In the genomic region with DNA sequence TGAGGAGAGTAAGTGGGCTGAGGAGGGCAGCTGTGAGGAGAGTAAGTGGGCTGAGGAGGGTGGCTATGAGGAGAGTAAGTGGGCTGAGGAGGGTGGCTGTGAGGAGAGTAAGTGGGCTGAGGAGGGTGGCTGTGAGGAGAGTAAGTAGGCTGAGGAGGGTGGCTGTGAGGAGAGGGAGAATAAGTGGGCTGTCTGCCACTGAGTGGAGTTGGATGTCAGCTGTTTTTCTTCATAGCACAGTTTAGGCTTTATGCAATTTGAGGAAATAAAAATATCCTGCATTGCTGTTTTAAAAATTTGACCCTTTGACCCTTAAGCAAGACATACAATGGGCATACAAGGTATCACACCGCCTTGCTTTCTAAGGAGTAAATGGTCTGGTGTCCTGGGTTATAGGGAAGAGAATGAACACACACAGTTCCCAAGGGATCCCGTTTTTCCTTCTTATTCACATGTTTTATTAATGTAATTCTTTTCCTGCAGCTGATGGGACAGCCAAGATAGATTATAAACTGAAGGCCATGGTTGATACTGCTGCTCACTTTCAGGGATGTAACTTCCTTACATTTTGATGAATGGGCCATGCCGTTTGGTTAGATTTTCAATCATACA, we compare ENCODE assay signal across 20 mouse cellular contexts. TPM values are rescaled to one million over a fixed set of nuclear protein-coding genes. Genes with fewer than 3 reads are reported as not detected.
DNase-seq lines count a peak whose midpoint lies in the region; ATAC-seq and TF ChIP-seq lines count a peak whose summit lies in the region.
"Had no signal": no experiment of that assay in that cellular context is flagged by ENCODE, and none has a peak within 500 bp of the region (broad histone marks: within the 10 kb centered on the region; RNA-seq: fewer than 3 reads in every experiment).

No protein-coding gene starts in this region.

- TF ChIP-seq POLR2A in ES-Bruce4 (IDR thresholded peaks at IDR 0.05; ENCODE audit: insufficient read depth, low read length), result no peak

- no peak for TF ChIP-seq EP300 in ES-Bruce4 (IDR thresholded peaks at IDR 0.05; ENCODE audit: insufficient read depth, low read depth, low read length)
- TF ChIP-seq EP300 in liver, postnatal 0 days (IDR thresholded peaks at IDR 0.05; ENCODE audit: low read depth), result no peak

- H3K27me3 ChIP-seq in heart, embryonic 13.5 days (replicated peaks), result no peaks in the 10 kb centered on the region
- H3K27me3 ChIP-seq in lung, embryonic 15.5 days, result no peaks in the 10 kb centered on the region
- no peaks in the 10 kb centered on the region for H3K27me3 ChIP-seq in ES-Bruce4 (ENCODE audit: control insufficient read depth, insufficient read depth, low read length, poor library complexity, severe bottlenecking)
- no peaks in the 10 kb centered on the region for H3K27me3 ChIP-seq in liver, postnatal 0 days (ENCODE audit: insufficient read depth, low read length)
- H3K27me3 ChIP-seq: CH12.LX; hindbrain, embryonic 13.5 days; midbrain, embryonic 15.5 days; neural tube, embryonic 12.5 days had no signal

- intact Hi-C loops in left cerebral cortex, adult 2 months (cut with DNase I), result no loop called here

- no peak for ATAC-seq in heart, embryonic 13.5 days (ENCODE audit: extremely low read depth, insufficient number of reproducible peaks, low FRiP score, low TSS enrichment)
- peak; percentile 81; the same call in 1 of the 2 replicates for ATAC-seq in lung, embryonic 15.5 days (ENCODE audit: borderline replicate concordance, extremely low read depth, low FRiP score, low TSS enrichment)
- ATAC-seq in liver, postnatal 0 days, result no peak
- ATAC-seq: activated CD4-positive, CD25-positive, alpha-beta regulatory T cell, adult 4 months; forebrain, embryonic 16.5 days; midbrain, embryonic 15.5 days had no signal

- H3K4me3 ChIP-seq in heart, embryonic 13.5 days, result no peak overlapping the region
- no peak overlapping the region for H3K4me3 ChIP-seq in lung, embryonic 15.5 days
- H3K4me3 ChIP-seq in ES-Bruce4 (ENCODE audit: low read depth, low read length), result no peak overlapping the region
- no peak overlapping the region for H3K4me3 ChIP-seq in left cerebral cortex, adult 2 months
- no peak overlapping the region for H3K4me3 ChIP-seq in liver, postnatal 0 days (ENCODE audit: low read depth, low read length)
- H3K4me3 ChIP-seq: hindbrain, embryonic 13.5 days; midbrain, embryonic 15.5 days; neural tube, embryonic 12.5 days had no signal

- DNase-seq in heart, postnatal 4 days, result no peak
- DNase-seq in lung, postnatal 25 days (ENCODE audit: low spot score), result no peak
- DNase-seq in lung, postnatal 14 days, result peak; percentile 35
- DNase-seq in left cerebral cortex, adult 2 months (ENCODE audit: extremely low spot score in 1 of 2, low spot score in 2 of 2), result no peak
- DNase-seq in liver, postnatal 0 days, result no peak
- DNase-seq: adrenal gland, postnatal 25 days; cerebellum, adult 2 months; kidney, adult 11 months; left cerebral cortex, postnatal 4 days; right cerebral cortex, postnatal 4 days; thymus, adult 18-20 months had no signal

- no peaks in the 10 kb centered on the region for H3K36me3 ChIP-seq in heart, embryonic 13.5 days
- H3K36me3 ChIP-seq in lung, embryonic 15.5 days, result no peaks in the 10 kb centered on the region
- no peaks in the 10 kb centered on the region for H3K36me3 ChIP-seq in ES-Bruce4 (ENCODE audit: control insufficient read depth, insufficient read depth, low read length, poor library complexity, severe bottlenecking)
- H3K36me3 ChIP-seq in liver, postnatal 0 days (replicated peaks; ENCODE audit: insufficient read depth, low read length), result 0 out of 2 replicates have a peak, but pooled peaks cover 3% of the 10 kb centered on the region
- H3K36me3 ChIP-seq: hindbrain, embryonic 13.5 days; midbrain, embryonic 15.5 days; neural tube, embryonic 12.5 days had no signal

- no peak for TF ChIP-seq CTCF in ES-Bruce4 (IDR thresholded peaks at IDR 0.05; ENCODE audit: low read depth, low read length)
- no peak for TF ChIP-seq CTCF in left cerebral cortex, adult 2 months (IDR thresholded peaks at IDR 0.05)
- no peak for TF ChIP-seq CTCF in liver, postnatal 0 days (IDR thresholded peaks at IDR 0.05; ENCODE audit: low read depth)

- H3K4me1 ChIP-seq in heart, embryonic 13.5 days, result peaks cover 46% of the 10 kb centered on the region
- H3K4me1 ChIP-seq in lung, embryonic 15.5 days, result peaks cover 32% of the 10 kb centered on the region
- peaks cover 6% of the 10 kb centered on the region for H3K4me1 ChIP-seq in ES-Bruce4 (ENCODE audit: control insufficient read depth, insufficient read depth, low read length)
- peaks cover 9% of the 10 kb centered on the region; the same call in 1 of the 2 replicates for H3K4me1 ChIP-seq in liver, postnatal 0 days (ENCODE audit: insufficient read depth)
- H3K4me1 ChIP-seq: midbrain, embryonic 15.5 days had no signal

- no peaks in the 10 kb centered on the region for H3K9me3 ChIP-seq in heart, embryonic 13.5 days
- H3K9me3 ChIP-seq in lung, embryonic 15.5 days, result no peaks in the 10 kb centered on the region
- H3K9me3 ChIP-seq in ES-Bruce4 (replicated peaks; ENCODE audit: control insufficient read depth, insufficient read depth, low read length, poor library complexity, severe bottlenecking), result no peaks in the 10 kb centered on the region
- no peaks in the 10 kb centered on the region for H3K9me3 ChIP-seq in liver, postnatal 0 days (ENCODE audit: low read length)
- H3K9me3 ChIP-seq: hindbrain, embryonic 13.5 days; midbrain, embryonic 15.5 days; neural tube, embryonic 12.5 days had no signal

- no peak overlapping the region for H3K9ac ChIP-seq in heart, embryonic 13.5 days
- H3K9ac ChIP-seq in lung, embryonic 15.5 days, result no peak overlapping the region
- H3K9ac ChIP-seq in ES-Bruce4 (ENCODE audit: low read depth, poor library complexity, severe bottlenecking), result no peak overlapping the region
- H3K9ac ChIP-seq in liver, postnatal 0 days (replicated peaks), result no peak overlapping the region
- H3K9ac ChIP-seq: hindbrain, embryonic 13.5 days; midbrain, embryonic 15.5 days; neural tube, embryonic 12.5 days had no signal

- H3K4me2 ChIP-seq in heart, embryonic 13.5 days, result no peak overlapping the region
- no peak overlapping the region for H3K4me2 ChIP-seq in lung, embryonic 15.5 days
- no peak overlapping the region for H3K4me2 ChIP-seq in liver, postnatal 0 days (ENCODE audit: low read depth, low read length)
- H3K4me2 ChIP-seq: hindbrain, embryonic 13.5 days; midbrain, embryonic 15.5 days; neural tube, embryonic 12.5 days had no signal

- H3K27ac ChIP-seq in heart, embryonic 13.5 days (replicated peaks), result 0 out of 2 replicates have a peak overlapping the region, but pooled peaks have one; percentile 12
- peak overlapping the region; percentile 81 for H3K27ac ChIP-seq in lung, embryonic 15.5 days
- peak overlapping the region; percentile 12; the same call in 1 of the 2 replicates for H3K27ac ChIP-seq in ES-Bruce4 (ENCODE audit: insufficient read depth, low read length)
- no peak overlapping the region for H3K27ac ChIP-seq in left cerebral cortex, adult 2 months
- no peak overlapping the region for H3K27ac ChIP-seq in liver, postnatal 0 days (ENCODE audit: low read depth)
- H3K27ac ChIP-seq: hindbrain, embryonic 13.5 days; midbrain, embryonic 15.5 days; neural tube, embryonic 12.5 days had no signal

- WGBS in heart, embryonic 13.5 days, result 66% methylated on average over 3 of the region's 3 CpGs
- 31% methylated on average over 3 of the region's 3 CpGs for WGBS in lung, embryonic 15.5 days
- WGBS in liver, postnatal 0 days (ENCODE audit: insufficient replicate concordance), result 71% methylated on average over 3 of the region's 3 CpGs

RNA-seq across cellular contexts. Expression of a gene that starts 27.0 kb away (rescaled TPM):
- 18.9 and 21.6 TPM in 2 replicates for polyA plus RNA-seq in heart, embryonic 13.5 days (2015; fragmentation: Nextera tagmentation; extraction: Ambion mirVana)
- 10 to 100 TPM; 20.7 to 24.4 TPM for total RNA-seq in heart, postnatal 4 days (2021)
- 18.9 and 21.3 TPM in 2 replicates for polyA plus RNA-seq in lung, embryonic 15.5 days (2015; fragmentation: Nextera tagmentation; extraction: Ambion mirVana)
- polyA plus RNA-seq in ES-Bruce4 (2011; ENCODE audit: insufficient read depth, insufficient read length, low read depth, missing spikeins), result 17.0 and 17.9 TPM in 2 replicates
- 10 to 100 TPM; 69.3 to 82.7 TPM for total RNA-seq in left cerebral cortex, adult 2 months (2021)
- 6.1 and 8.2 TPM in 2 replicates for polyA plus RNA-seq in liver, postnatal 0 days (2015; fragmentation: Nextera tagmentation; extraction: Ambion mirVana)
- total RNA-seq: CH12.LX had no signal

Comparison
In these comparisons a context has a peak if more than half of its experiments do, and no peak if none do; other contexts are left out.
1. H3K27ac ChIP-seq: peak in heart, embryonic 13.5 days (single experiment), lung, embryonic 15.5 days (single experiment) and ES-Bruce4 (single experiment); none in left cerebral cortex, adult 2 months (single experiment) and liver, postnatal 0 days (single experiment).